Mouse (Mus musculus): ENCODE measurements around the gene Pakap. TPM values are rescaled to one million over a fixed set of nuclear protein-coding genes. Genes with fewer than 3 reads are reported as not detected.
A peak's percentile ranks its signal among the peaks of the same experiment; 100 is the strongest.

The Pakap gene
- polyA plus RNA-seq, 1 experiment from 2014 or later = 1.7 TPM

GRCm38 (mm10) chr4:57682944-57683343, 115.0 kb downstream of the Pakap start:
- H3K4me2 ChIP-seq (ENCODE audit: low read depth, low read length) = no peak overlapping the region
- H3K27ac ChIP-seq (ENCODE audit: low read length) = no peak overlapping the region
- no peaks in the 10 kb centered on the region for H3K36me3 ChIP-seq (ENCODE audit: control insufficient read depth, insufficient read depth)
- ATAC-seq (ENCODE audit: low read depth) = no peak
- no peak overlapping the region for H3K9ac ChIP-seq (ENCODE audit: low read depth, low read length)
- no peaks in the 10 kb centered on the region for H3K27me3 ChIP-seq (ENCODE audit: control insufficient read depth, insufficient read depth, low read depth, low read length)
- no peaks in the 10 kb centered on the region for H3K9me3 ChIP-seq (replicated peaks; ENCODE audit: control insufficient read depth, low read length)
- WGBS (ENCODE audit: insufficient replicate concordance) = 66% methylated on average over 11 of the region's 11 CpGs
- H3K4me1 ChIP-seq (ENCODE audit: control insufficient read depth, low read depth, low read length) = no peaks in the 10 kb centered on the region
- no peak overlapping the region for H3K4me3 ChIP-seq (ENCODE audit: low read depth, low read length)

GRCm38 (mm10) chr4:57684676-57685215, 116.8 kb downstream of the Pakap start:
- no peak overlapping the region for H3K27ac ChIP-seq (ENCODE audit: low read length)
- H3K9me3 ChIP-seq (replicated peaks; ENCODE audit: control insufficient read depth, low read length) = no peaks in the 10 kb centered on the region
- H3K4me1 ChIP-seq (ENCODE audit: control insufficient read depth, low read depth, low read length) = no peaks in the 10 kb centered on the region
- no peak overlapping the region for H3K9ac ChIP-seq (ENCODE audit: low read depth, low read length)
- no peak overlapping the region for H3K4me2 ChIP-seq (ENCODE audit: low read depth, low read length)
- no peaks in the 10 kb centered on the region for H3K36me3 ChIP-seq (ENCODE audit: control insufficient read depth, insufficient read depth)
- no peaks in the 10 kb centered on the region for H3K27me3 ChIP-seq (ENCODE audit: control insufficient read depth, insufficient read depth, low read depth, low read length)
- WGBS (ENCODE audit: insufficient replicate concordance) = 65% methylated on average over 12 of the region's 12 CpGs
- H3K4me3 ChIP-seq (ENCODE audit: low read depth, low read length) = no peak overlapping the region
- no peak for ATAC-seq (ENCODE audit: low read depth)

DNA sequence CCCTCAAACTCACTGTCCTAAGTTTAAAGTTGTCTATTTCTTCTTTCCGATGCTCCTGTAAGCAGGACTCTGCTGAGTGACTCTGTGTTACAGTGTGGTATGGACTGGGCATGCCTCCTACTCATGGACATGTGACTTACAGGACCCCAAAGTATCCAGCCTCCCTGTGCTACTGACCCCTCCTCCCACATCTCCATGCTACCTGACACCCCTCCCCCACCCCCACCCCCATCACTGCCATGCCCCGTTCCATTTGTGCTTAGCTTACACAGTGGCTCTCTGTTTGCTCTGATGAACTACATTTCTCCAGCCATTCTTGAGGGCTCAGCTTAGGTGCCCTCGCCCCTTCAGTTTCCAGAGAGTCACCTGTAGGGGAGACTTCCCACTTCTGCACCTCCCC, 118.8 kb downstream of the Pakap start:
- Histone ChIP-seq H3K4me1 (ENCODE audit: control insufficient read depth, low read depth, low read length) (no peaks in the 10 kb centered on the region), H3K9ac (ENCODE audit: low read depth, low read length) (no peak overlapping the region), H3K9me3 (replicated peaks; ENCODE audit: control insufficient read depth, low read length) (no peaks in the 10 kb centered on the region), H3K4me3 (ENCODE audit: low read depth, low read length) (no peak overlapping the region), H3K27me3 (ENCODE audit: control insufficient read depth, insufficient read depth, low read depth, low read length) (no peaks in the 10 kb centered on the region), H3K4me2 (ENCODE audit: low read depth, low read length) (no peak overlapping the region), H3K36me3 (ENCODE audit: control insufficient read depth, insufficient read depth) (no peaks in the 10 kb centered on the region), H3K27ac (ENCODE audit: low read length) (no peak overlapping the region)
- ATAC-seq (ENCODE audit: low read depth) = no peak
- WGBS (ENCODE audit: insufficient replicate concordance) = 57% methylated on average over 3 of the region's 3 CpGs

DNA sequence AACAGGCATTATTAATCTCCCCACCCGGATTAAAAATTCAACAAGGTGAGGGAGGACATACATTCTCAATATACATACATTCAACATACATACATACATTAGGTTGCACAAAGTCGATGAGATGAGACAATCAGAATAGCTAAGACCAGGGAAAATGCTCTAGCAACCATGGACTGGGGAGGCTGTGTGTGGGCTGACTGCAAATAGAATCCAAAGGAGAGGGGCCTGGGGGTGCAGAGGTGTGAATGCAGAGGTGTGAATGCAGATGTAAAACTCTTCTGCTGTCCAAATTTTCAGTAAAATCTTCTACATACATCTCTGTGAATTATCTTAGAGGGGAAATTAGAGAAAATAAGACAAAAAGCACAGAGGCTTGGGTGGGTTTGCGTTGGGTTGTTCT, 119.6 kb downstream of the Pakap start:
- ATAC-seq (ENCODE audit: low read depth) = no peak
- Histone ChIP-seq H3K36me3 (ENCODE audit: control insufficient read depth, insufficient read depth) (no peaks in the 10 kb centered on the region), H3K4me2 (ENCODE audit: low read depth, low read length) (no peak overlapping the region), H3K9me3 (replicated peaks; ENCODE audit: control insufficient read depth, low read length) (no peaks in the 10 kb centered on the region), H3K27me3 (ENCODE audit: control insufficient read depth, insufficient read depth, low read depth, low read length) (no peaks in the 10 kb centered on the region), H3K27ac (ENCODE audit: low read length) (no peak overlapping the region), H3K4me3 (ENCODE audit: low read depth, low read length) (no peak overlapping the region), H3K9ac (ENCODE audit: low read depth, low read length) (no peak overlapping the region), H3K4me1 (ENCODE audit: control insufficient read depth, low read depth, low read length) (no peaks in the 10 kb centered on the region)
- 52% methylated on average over 3 of the region's 3 CpGs for WGBS (ENCODE audit: insufficient replicate concordance)

GRCm38 (mm10) chr4:57688131-57688530, 120.2 kb downstream of the Pakap start:
- 56% methylated on average over 9 of the region's 9 CpGs for WGBS (ENCODE audit: insufficient replicate concordance)

DNA sequence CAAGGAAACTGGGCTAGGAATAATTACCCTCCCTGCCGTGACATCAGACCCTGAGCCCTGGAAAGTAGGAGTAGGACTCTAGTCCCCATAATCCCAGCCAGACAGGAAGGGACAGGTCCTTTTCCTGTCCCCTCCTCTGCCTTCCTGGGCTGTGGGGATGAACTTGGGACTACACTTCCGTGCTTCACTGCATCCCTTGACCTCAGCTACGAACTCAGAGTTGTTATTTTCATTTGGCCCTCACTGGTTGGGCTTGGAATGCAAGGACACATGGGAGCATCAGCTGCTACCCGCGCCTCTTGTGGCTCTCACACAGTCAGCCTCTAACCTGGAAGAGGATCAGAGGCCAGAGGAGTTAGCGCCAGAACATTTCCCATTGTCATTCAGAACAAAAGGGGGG, 122.0 kb downstream of the Pakap start:
- Histone ChIP-seq H3K4me2 (ENCODE audit: low read depth, low read length) (no peak overlapping the region), H3K9ac (ENCODE audit: low read depth, low read length) (no peak overlapping the region)
- WGBS (ENCODE audit: insufficient replicate concordance) = 47% methylated on average over 6 of the region's 6 CpGs

More at GRCm38 (mm10) chr4:57688131-57688530, 120.2 kb downstream of the Pakap start:
- H3K36me3 ChIP-seq (ENCODE audit: control insufficient read depth, insufficient read depth) = no peaks in the 10 kb centered on the region
- H3K9ac ChIP-seq (ENCODE audit: low read depth, low read length) = no peak overlapping the region
- no peak for ATAC-seq (ENCODE audit: low read depth)
- H3K4me3 ChIP-seq (ENCODE audit: low read depth, low read length) = no peak overlapping the region
- no peaks in the 10 kb centered on the region for H3K27me3 ChIP-seq (ENCODE audit: control insufficient read depth, insufficient read depth, low read depth, low read length)
- H3K27ac ChIP-seq (ENCODE audit: low read length) = no peak overlapping the region
- H3K9me3 ChIP-seq (replicated peaks; ENCODE audit: control insufficient read depth, low read length) = no peaks in the 10 kb centered on the region
- no peaks in the 10 kb centered on the region for H3K4me1 ChIP-seq (ENCODE audit: control insufficient read depth, low read depth, low read length)
- H3K4me2 ChIP-seq (ENCODE audit: low read depth, low read length) = no peak overlapping the region

DNA sequence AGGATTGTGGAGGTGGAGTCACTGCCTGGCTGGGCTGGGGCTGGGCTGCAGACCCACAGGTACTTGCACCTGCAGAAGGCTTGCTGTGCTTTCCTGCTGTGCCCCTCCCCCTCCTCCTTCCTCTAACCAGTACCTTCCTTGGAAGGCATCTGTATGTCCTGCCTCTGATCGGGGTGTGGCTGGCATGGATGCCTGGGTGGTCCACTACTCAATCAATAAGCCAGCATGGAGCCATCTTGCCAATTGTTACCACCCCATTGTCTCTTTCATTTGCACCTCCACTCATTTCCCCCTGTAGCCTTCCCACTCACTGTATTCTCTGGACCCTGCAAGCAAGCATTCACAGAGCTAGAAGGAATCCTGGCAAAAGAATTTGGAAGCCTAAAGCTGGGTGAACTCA, 122.8 kb downstream of the Pakap start:
- Histone ChIP-seq H3K4me3 (ENCODE audit: low read depth, low read length) (no peak overlapping the region), H3K4me1 (ENCODE audit: control insufficient read depth, low read depth, low read length) (no peaks in the 10 kb centered on the region), H3K36me3 (ENCODE audit: control insufficient read depth, insufficient read depth) (no peaks in the 10 kb centered on the region), H3K9ac (ENCODE audit: low read depth, low read length) (no peak overlapping the region), H3K27me3 (ENCODE audit: control insufficient read depth, insufficient read depth, low read depth, low read length) (no peaks in the 10 kb centered on the region), H3K9me3 (replicated peaks; ENCODE audit: control insufficient read depth, low read length) (no peaks in the 10 kb centered on the region), H3K27ac (ENCODE audit: low read length) (no peak overlapping the region), H3K4me2 (ENCODE audit: low read depth, low read length) (no peak overlapping the region)
- WGBS (ENCODE audit: insufficient replicate concordance) = 53% methylated on average over 1 of the region's 1 CpGs
- no peak for ATAC-seq (ENCODE audit: low read depth)

More for the DNA sequence above, 122.0 kb downstream of the Pakap start:
- H3K4me1 ChIP-seq (ENCODE audit: control insufficient read depth, low read depth, low read length) = no peaks in the 10 kb centered on the region
- no peak overlapping the region for H3K27ac ChIP-seq (ENCODE audit: low read length)
- no peak overlapping the region for H3K4me3 ChIP-seq (ENCODE audit: low read depth, low read length)
- ATAC-seq (ENCODE audit: low read depth) = no peak
- H3K36me3 ChIP-seq (ENCODE audit: control insufficient read depth, insufficient read depth) = no peaks in the 10 kb centered on the region
- H3K9me3 ChIP-seq (replicated peaks; ENCODE audit: control insufficient read depth, low read length) = no peaks in the 10 kb centered on the region
- no peaks in the 10 kb centered on the region for H3K27me3 ChIP-seq (ENCODE audit: control insufficient read depth, insufficient read depth, low read depth, low read length)

- no peak overlapping the region for H3K4me2 ChIP-seq (ENCODE audit: low read depth, low read length)
- no peak overlapping the region for H3K9ac ChIP-seq (ENCODE audit: low read depth, low read length)
- H3K27ac ChIP-seq (ENCODE audit: low read length) = 0 out of 2 replicates have a peak overlapping the region, but pooled peaks have one; percentile 29
- no peaks in the 10 kb centered on the region for H3K9me3 ChIP-seq (replicated peaks; ENCODE audit: control insufficient read depth, low read length)
- no peaks in the 10 kb centered on the region for H3K4me1 ChIP-seq (ENCODE audit: control insufficient read depth, low read depth, low read length)
- H3K4me3 ChIP-seq (ENCODE audit: low read depth, low read length) = no peak overlapping the region
- H3K27me3 ChIP-seq (ENCODE audit: control insufficient read depth, insufficient read depth, low read depth, low read length) = no peaks in the 10 kb centered on the region
- WGBS (ENCODE audit: insufficient replicate concordance) = 51% methylated on average over 5 of the region's 5 CpGs
- H3K36me3 ChIP-seq (ENCODE audit: control insufficient read depth, insufficient read depth) = no peaks in the 10 kb centered on the region
- ATAC-seq (ENCODE audit: low read depth) = peak; percentile 39; the same call in 1 of the 2 replicates
These were observed 126.6 kb downstream of the Pakap start for GRCm38 (mm10) chr4:57694356-57695136.

- 79% methylated on average over 11 of the region's 11 CpGs for WGBS (ENCODE audit: insufficient replicate concordance)
- no peaks in the 10 kb centered on the region for H3K9me3 ChIP-seq (replicated peaks; ENCODE audit: control insufficient read depth, low read length)
- H3K9ac ChIP-seq (ENCODE audit: low read depth, low read length) = no peak overlapping the region
- H3K4me2 ChIP-seq (ENCODE audit: low read depth, low read length) = no peak overlapping the region
- no peaks in the 10 kb centered on the region for H3K36me3 ChIP-seq (ENCODE audit: control insufficient read depth, insufficient read depth)
- H3K4me3 ChIP-seq (ENCODE audit: low read depth, low read length) = no peak overlapping the region
- ATAC-seq (ENCODE audit: low read depth) = no peak
- no peaks in the 10 kb centered on the region for H3K27me3 ChIP-seq (ENCODE audit: control insufficient read depth, insufficient read depth, low read depth, low read length)
- no peaks in the 10 kb centered on the region for H3K4me1 ChIP-seq (ENCODE audit: control insufficient read depth, low read depth, low read length)
- H3K27ac ChIP-seq (ENCODE audit: low read length) = no peak overlapping the region
These were observed 129.0 kb downstream of the Pakap start for GRCm38 (mm10) chr4:57696955-57697354.

Data from liver, embryonic 16.5 days (tissue).